Mouse (Mus musculus): ENCODE measurements around the gene Olfr114.

The Olfr114 gene

GRCm38 (mm10) chr17:37592643-37593042, at the start of gene Olfr114:
Gene Olfr114 (minus strand): TSS chr17:37592743.
- DNase-seq (ENCODE audit: low read depth, low spot score), result no peak

- no peak for DNase-seq (ENCODE audit: low read depth, low spot score)
Observed at GRCm38 (mm10) chr17:37627009-37627408, 34.5 kb upstream of the Olfr114 start, which contains the start of the genes Olfr115 and Olfr116. Gene Olfr115 (minus strand): TSS chr17:37627109. Gene Olfr116 (minus strand): TSS chr17:37627199.

- DNase-seq (ENCODE audit: low read depth, low spot score), result no peak
Observed at GRCm38 (mm10) chr17:37577563-37577962, 15.0 kb downstream of the Olfr114 start, which contains the start of gene Olfr113. Gene Olfr113 (minus strand): TSS chr17:37577663.

- DNase-seq (ENCODE audit: low read depth, low spot score), result no peak
Observed at GRCm38 (mm10) chr17:37569351-37569750, 23.2 kb downstream of the Olfr114 start, which contains the start of gene Olfr112. Gene Olfr112 (minus strand): TSS chr17:37569451.

- no peak for DNase-seq (ENCODE audit: low read depth, low spot score)
Observed at GRCm38 (mm10) chr17:37558913-37559615, 33.5 kb downstream of the Olfr114 start.

GRCm38 (mm10) chr17:37543800-37544435, 48.6 kb downstream of the Olfr114 start:
- DNase-seq (ENCODE audit: low read depth, low spot score), result no peak

GRCm38 (mm10) chr17:37541454-37542119, 51.0 kb downstream of the Olfr114 start:
- no peak for DNase-seq (ENCODE audit: low read depth, low spot score)

All from ZHBTc4 (cell line).